Mouse (Mus musculus) embryonic fibroblast, embryonic 13.5 days (primary cell): ENCODE results near the gene Gtf3c5. TPM values are rescaled to one million over a fixed set of nuclear protein-coding genes. Genes with fewer than 3 reads are reported as not detected.

Experiments used
- H3K27ac ChIP-seq: 2 replicates; pipeline ENCODE4 v1.5.1; 2012; ENCODE audit warnings: low read length, control low read depth, inconsistent platforms; ENCODE audit not compliant: insufficient read depth
- H3K4me1 ChIP-seq: 2 replicates; pipeline ENCODE4 v1.6.1; 2011; ENCODE audit warnings: low read length; ENCODE audit not compliant: control insufficient read depth, insufficient read depth
- H3K4me3 ChIP-seq: 2 replicates; pipeline ENCODE4 v1.5.1; 2011; ENCODE audit warnings: mild to moderate bottlenecking, control low read depth, low read length; ENCODE audit not compliant: insufficient read depth
- CTCF ChIP-seq: IDR thresholded peaks from 2 replicates; pipeline ENCODE4 v1.5.1; 2011; ENCODE audit warnings: mild to moderate bottlenecking, control low read depth, low read length, moderate library complexity, borderline replicate concordance; ENCODE audit not compliant: insufficient read depth
- POLR2A ChIP-seq: IDR thresholded peaks from 2 replicates; pipeline ENCODE4 v1.6.1; 2011; ENCODE audit warnings: low read depth, mild to moderate bottlenecking, control low read depth, low read length, moderate library complexity
- polyA plus RNA-seq: library from polyadenylated mRNA; stranded (reverse); fragments of >200 nt; gene quantifications from 2 replicates; pipeline ENCODE4 v1.2.4, GENCODE M21; 2011; ENCODE audit warnings: low read depth; ENCODE audit not compliant: missing spikeins, insufficient read length

The Gtf3c5 gene
- polyA plus RNA-seq, 1 experiment: 23.1 TPM

DNA sequence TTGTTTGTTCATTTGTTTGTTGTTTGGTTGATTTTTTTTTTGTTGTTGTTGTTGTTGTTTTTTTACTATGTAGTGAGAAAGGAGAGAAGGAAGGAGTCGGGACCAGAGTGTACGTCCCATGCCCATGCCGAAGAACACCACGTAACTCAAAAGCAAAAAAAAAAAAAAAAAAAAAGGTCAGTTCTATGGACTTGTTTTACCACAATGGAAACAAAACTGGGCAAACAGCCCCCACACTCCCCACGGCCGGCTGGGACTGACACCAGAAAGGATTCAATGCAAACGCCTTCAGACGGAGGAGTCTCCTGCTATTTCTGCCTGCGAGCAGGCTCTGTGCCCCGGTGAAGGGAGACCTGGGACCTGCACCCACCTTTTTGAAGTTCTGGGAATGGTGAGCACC is 37.0 kb upstream of the Gtf3c5 start:
- TF ChIP-seq POLR2A: no peak
- no peak for TF ChIP-seq CTCF
- Histone ChIP-seq H3K27ac (no peak overlapping the region), H3K4me3 (no peak overlapping the region), H3K4me1 (no peaks in the 10 kb centered on the region)

DNA sequence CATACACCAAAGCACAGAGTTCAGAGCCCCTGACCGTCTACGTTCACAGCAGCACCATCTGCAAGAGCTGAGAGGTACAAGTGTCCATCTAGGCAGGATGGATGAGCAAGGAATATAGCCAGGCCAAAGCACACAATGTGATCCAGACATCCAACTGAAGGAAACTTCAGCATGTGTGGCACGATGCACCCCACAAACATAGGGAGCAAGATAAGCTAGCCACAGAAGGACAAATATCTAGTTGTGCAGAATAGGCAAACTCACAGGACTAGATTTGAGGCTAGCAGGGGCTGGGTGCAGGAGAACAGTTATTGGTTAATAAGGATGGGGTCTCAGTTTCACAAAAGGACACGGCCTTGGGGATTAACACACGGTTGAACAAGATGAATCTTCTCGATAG is 35.8 kb upstream of the Gtf3c5 start:
- Histone ChIP-seq H3K4me1 (no peaks in the 10 kb centered on the region), H3K27ac (no peak overlapping the region), H3K4me3 (no peak overlapping the region)
- no peak for TF ChIP-seq POLR2A
- TF ChIP-seq CTCF: no peak

DNA sequence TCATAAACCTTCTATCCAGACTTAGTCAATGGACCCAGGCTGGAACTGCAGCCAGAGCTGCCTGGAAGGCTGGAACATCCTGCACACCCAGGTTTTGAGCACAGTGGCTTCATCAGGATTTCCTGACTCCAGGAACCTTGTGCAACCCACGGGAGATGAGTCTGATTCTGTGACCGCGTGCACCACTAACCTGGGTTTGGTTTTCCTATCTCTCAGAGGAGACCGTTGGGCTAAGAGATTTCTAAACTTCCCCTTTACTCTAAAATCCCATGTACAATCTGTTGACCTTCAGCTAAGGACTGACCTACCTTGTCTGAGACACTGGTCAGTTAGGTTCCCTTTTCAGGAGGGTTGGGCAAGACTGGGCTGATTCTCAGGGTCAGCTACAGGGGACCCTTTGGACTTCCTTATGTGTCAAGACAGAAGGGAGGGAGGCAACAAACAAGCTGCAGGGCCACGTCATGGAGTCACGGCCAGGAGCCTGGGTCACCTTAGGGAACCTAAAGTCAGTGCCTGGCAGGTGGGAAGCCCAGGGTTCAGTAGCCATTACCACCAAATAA is 35.3 kb upstream of the Gtf3c5 start:
- Histone ChIP-seq H3K4me3 (no peak overlapping the region), H3K27ac (no peak overlapping the region), H3K4me1 (no peaks in the 10 kb centered on the region)
- no peak for TF ChIP-seq POLR2A
- no peak for TF ChIP-seq CTCF

DNA sequence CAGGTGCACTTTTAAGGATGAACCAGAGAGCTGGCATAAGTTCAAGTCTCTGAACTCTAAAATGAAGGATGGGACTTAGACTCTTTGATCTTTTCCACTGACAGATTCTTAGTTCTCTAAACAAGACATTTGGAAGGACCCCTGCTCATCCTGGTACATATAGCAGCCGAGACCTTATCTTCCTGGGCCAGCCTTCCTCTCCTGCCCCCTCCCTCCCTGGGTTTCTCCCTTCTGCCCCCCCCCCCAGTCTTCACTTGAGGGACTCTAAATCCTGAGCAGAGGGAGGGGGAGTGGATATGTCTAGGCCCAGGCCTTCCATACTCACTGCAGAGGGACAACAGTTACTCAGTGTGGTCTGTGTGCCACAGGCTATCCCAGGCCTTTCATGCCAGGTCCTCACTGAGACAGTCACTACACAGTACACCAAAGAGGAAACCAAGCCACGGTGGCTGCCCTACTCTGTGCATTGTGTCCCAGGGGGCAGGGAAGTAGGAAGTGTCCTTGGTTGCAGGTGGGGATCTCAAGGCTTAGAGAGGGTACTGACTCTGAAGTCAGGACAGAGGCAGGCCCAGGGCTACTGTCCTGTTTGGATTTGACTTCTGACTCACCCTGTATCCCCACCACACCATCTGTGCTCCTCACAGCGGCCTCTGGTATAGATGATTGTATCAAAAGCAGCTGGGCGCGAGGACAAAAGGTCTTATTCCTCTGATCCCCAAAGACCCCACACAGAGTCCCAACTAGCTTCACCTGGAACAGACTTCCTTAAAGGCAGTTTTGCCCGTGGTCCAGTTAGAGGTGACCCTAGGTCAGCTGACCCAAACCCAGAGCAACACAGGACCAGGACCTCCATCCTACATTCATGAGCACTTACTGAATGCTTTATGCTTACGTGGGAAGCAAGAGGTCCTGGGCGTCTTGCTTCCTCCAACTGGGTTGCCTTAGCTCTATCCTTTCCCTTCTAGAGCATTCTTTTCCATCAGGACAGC is 34.2 kb upstream of the Gtf3c5 start:
- no peak overlapping the region for H3K27ac ChIP-seq
- no peaks in the 10 kb centered on the region for H3K4me1 ChIP-seq
- no peak overlapping the region for H3K4me3 ChIP-seq
- TF ChIP-seq POLR2A (no peak), CTCF (no peak)

DNA sequence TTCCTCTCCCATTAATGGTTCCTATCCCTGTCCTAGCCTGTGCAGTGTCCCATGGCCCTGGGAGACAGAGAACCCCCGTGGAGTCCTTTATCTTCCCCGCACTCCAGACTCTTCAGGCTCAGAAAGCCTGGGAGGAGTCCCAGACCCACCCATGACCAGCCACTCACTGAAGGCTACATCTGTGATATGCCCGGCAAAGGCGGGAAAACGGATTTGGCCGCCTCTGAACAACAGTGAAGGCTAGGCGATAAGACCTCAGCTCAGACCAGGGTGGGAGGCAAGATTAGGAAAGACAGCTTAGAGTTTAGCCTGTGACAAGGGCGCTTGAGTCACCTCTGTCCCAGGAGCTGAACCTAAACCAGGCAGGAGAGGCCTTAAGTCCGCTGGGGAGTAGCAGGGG is 33.3 kb upstream of the Gtf3c5 start:
- TF ChIP-seq CTCF (no peak), POLR2A (no peak)
- H3K4me3 ChIP-seq: no peak overlapping the region
- H3K4me1 ChIP-seq: no peaks in the 10 kb centered on the region
- H3K27ac ChIP-seq: no peak overlapping the region

DNA sequence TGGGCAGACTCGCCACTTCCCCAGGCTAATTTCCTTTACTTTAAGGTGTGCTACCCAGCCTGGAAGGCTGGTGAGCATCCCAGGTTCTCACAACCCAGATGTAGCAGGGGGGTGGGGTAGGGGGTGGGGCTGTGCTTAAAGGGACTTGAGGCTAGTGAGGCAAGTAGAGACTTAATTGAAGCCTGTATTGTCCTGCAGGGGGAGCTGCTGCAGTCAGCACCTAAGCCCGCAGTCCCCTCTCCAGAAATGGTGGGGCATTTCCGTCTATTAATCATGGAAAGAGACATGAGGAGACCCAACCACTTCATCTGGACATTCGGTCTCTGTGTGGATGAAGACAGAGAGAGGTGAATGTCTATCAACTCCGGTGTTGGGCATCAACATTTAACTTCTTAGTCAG is 32.8 kb upstream of the Gtf3c5 start:
- no peak overlapping the region for H3K27ac ChIP-seq
- no peak for TF ChIP-seq POLR2A
- TF ChIP-seq CTCF: no peak

DNA sequence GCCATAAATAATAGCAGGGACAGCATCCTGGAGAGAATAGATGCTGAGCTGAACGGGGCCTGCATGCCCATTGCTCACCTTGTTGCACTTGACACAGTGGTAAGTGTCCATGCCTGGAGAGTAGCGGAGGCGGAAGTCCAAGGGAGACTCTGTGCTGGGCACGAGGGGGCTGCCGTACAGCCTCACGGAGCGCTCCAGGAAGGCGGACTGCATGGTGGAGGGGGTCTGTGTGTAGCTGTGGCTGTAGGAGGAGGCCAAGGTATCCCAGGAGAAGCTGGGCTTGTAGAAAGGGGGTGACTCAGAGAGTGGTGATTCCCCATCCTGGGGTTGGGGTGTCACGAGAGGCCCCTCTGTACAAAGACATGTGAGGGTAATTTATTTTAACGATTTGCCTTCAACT is 30.0 kb upstream of the Gtf3c5 start:
- TF ChIP-seq CTCF (no peak), POLR2A (no peak)
- no peak overlapping the region for H3K27ac ChIP-seq
- H3K4me1 ChIP-seq: no peaks in the 10 kb centered on the region
- no peak overlapping the region for H3K4me3 ChIP-seq

More for the DNA sequence above, 32.8 kb upstream of the Gtf3c5 start:
- H3K4me3 ChIP-seq: no peak overlapping the region
- no peaks in the 10 kb centered on the region for H3K4me1 ChIP-seq

DNA sequence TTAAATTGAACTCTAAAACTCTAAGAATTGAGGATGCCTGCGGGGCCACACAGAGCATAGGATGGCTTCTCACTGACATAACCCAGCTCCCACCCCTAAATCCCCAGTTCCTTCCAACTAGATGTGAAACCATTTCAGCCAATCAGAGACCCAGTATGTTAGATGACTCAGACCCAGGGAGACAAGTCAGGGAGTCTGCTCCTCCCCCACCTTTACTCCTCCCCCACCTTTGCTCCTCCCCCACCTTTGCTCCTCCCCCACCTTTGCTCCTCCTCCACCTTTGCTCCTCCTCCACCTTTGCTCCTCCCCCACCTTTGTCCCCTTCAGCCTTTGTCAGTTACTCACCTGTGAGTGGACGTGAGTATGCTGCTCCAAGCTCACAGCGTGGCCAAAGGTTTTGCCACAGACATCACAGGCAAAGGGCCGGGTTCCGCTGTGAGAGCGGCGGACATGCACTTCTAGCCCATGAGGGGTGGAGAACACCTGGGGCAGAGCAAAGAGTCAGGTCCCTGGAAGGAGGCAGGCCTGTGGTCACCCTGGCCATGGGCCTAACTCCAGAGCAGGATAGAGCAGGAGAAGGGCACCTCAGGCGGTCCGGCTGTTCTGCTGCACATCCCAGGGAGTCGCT is 29.0 kb upstream of the Gtf3c5 start:
- H3K4me3 ChIP-seq: no peak overlapping the region
- no peak overlapping the region for H3K27ac ChIP-seq
- TF ChIP-seq CTCF (no peak), POLR2A (no peak)
- H3K4me1 ChIP-seq: no peaks in the 10 kb centered on the region

DNA sequence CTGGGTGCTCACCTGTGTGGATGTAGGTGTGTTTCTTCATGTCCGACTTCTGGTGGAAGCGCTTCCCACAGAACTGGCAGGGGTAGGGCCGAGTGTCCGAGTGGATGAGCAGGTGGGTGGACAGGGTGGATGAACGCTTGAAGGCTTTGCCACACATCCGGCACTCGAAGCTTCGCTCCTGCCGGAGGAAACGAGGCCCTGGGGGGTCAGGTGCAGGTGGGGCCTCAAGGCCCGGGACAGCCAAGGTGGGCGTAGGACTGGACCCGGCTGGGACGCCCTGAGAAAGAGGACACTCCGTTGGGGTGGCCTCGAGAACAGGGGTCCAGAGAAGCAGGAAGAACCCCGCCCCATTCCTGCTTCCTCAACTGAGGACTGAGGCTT is 27.8 kb upstream of the Gtf3c5 start:
- TF ChIP-seq POLR2A (no peak), CTCF (no peak)

DNA sequence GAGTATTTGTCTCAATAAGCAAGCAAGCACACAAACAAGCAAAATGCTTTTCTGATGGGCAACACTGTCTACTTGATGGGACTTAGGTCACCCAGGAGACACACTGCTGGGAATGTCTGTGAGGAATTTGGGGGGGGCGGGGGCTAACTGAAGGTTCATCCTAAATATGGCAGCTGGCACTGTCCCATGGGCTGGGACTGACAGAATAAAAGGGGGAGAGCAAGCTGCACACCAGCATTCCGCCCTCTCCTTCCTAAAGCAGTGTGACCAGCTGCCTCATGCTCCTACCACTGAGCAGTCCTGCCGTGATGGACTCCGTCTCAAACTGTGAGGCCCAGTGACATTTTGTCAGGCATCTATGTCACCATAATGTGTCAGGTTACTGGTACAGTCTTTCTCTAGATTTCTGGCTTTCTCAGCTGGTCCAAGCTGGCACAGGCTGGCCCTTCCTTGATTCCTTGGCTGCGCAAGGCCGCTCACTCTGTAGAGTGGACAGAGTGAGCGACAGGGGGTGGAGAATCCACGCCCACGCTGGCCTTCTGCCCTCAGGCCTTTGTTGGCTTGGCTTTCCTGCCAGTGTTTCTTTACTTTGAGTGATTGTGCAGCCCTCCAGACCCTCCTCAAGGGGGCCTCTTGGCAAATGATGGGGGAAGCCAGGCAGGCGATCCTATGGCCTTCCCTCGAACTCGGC is 27.3 kb upstream of the Gtf3c5 start:
- Histone ChIP-seq H3K4me3 (no peak overlapping the region), H3K27ac (no peak overlapping the region), H3K4me1 (no peaks in the 10 kb centered on the region)
- TF ChIP-seq CTCF (no peak), POLR2A (no peak)

More for the DNA sequence above, 27.8 kb upstream of the Gtf3c5 start:
- Histone ChIP-seq H3K27ac (no peak overlapping the region), H3K4me1 (no peaks in the 10 kb centered on the region), H3K4me3 (no peak overlapping the region)
